In the genomic region with DNA sequence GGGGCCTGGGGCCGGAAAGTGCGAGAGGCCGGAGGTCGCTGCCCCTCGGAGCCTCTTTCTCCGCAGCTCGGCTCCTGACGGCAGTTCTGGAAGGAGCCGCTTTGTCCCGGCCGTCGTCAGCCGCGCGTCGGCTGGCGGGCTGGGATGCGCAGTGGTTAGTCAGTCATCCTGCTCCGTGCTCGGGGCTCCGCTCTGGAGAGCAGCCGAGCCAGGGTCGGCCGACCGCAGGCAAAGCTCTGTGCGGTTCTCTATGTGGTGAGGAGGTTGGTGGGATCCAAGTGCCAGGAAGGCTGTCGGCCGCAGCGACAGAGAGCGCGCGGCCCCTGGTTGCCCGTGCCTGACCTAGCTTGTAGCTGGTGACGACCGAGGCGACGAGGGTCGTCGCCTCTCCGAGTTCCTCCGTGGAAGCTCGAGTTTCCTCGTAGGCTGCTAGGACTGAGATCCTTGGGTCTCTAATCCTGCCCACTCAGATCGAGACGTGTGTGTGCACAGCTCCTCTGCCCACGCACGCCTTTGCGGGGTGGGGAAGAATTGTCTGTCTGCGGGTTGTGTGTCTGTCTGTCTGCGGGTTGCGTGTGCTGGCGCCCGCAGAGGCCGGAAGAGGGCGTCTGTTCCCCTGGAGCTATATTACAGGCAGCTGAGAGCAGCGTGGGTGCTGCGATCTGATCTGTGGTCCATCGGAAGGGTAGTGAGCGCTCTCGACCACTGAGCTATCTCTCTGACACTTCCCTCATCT, we compare ENCODE assay signal across 8 mouse cellular contexts. TPM values are rescaled to one million over a fixed set of nuclear protein-coding genes. Genes with fewer than 3 reads are reported as not detected.
DNase-seq lines count a peak whose midpoint lies in the region; ATAC-seq lines count a peak whose summit lies in the region.

No protein-coding gene starts in this region.

- peak; percentile 70 for DNase-seq in embryo, embryonic 10 days (ENCODE audit: low spot score)
- DNase-seq in embryo, embryonic 9.5 days (ENCODE audit: extremely low spot score), result no peak
- peak; percentile 86 for DNase-seq in R1 (ENCODE audit: low read depth, low spot score)
- DNase-seq in hindbrain, embryonic 10.5 days (ENCODE audit: low spot score), result peak; percentile 41
- no peak for DNase-seq in midbrain, embryonic 10.5 days (ENCODE audit: low spot score)
- DNase-seq in spleen, postnatal 14 days (ENCODE audit: low spot score in 2 of 2), result peak; percentile 15 to 30

- ATAC-seq in embryonic facial prominence, embryonic 12.5 days (ENCODE audit: insufficient number of reproducible peaks, insufficient read depth, low FRiP score, low TSS enrichment), result peak; percentile 77
- ATAC-seq in limb, embryonic 12.5 days (ENCODE audit: insufficient number of reproducible peaks, insufficient read depth, low FRiP score, low TSS enrichment, low read depth), result peak; percentile 57

- H3K9ac ChIP-seq in embryonic facial prominence, embryonic 12.5 days, result peak overlapping the region; percentile 80
- peak overlapping the region; percentile 84 for H3K9ac ChIP-seq in limb, embryonic 12.5 days (replicated peaks)

- H3K4me3 ChIP-seq in embryonic facial prominence, embryonic 12.5 days, result peak overlapping the region; percentile 96
- peak overlapping the region; percentile 90 for H3K4me3 ChIP-seq in hindbrain, embryonic 10.5 days
- peak overlapping the region; percentile 94 for H3K4me3 ChIP-seq in limb, embryonic 12.5 days (replicated peaks)
- H3K4me3 ChIP-seq in midbrain, embryonic 10.5 days, result peak overlapping the region; percentile 93

- H3K4me2 ChIP-seq in embryonic facial prominence, embryonic 12.5 days (replicated peaks), result peak overlapping the region; percentile 72
- H3K4me2 ChIP-seq in limb, embryonic 12.5 days, result peak overlapping the region; percentile 88

- H3K9me3 ChIP-seq in embryonic facial prominence, embryonic 12.5 days, result no peaks in the 10 kb centered on the region
- H3K9me3 ChIP-seq in hindbrain, embryonic 10.5 days, result no peaks in the 10 kb centered on the region
- no peaks in the 10 kb centered on the region for H3K9me3 ChIP-seq in limb, embryonic 12.5 days
- no peaks in the 10 kb centered on the region for H3K9me3 ChIP-seq in midbrain, embryonic 10.5 days (replicated peaks)

- H3K36me3 ChIP-seq in embryonic facial prominence, embryonic 12.5 days, result no peaks in the 10 kb centered on the region
- H3K36me3 ChIP-seq in hindbrain, embryonic 10.5 days, result no peaks in the 10 kb centered on the region
- no peaks in the 10 kb centered on the region for H3K36me3 ChIP-seq in limb, embryonic 12.5 days
- 0 out of 2 replicates have a peak, but pooled peaks cover 3% of the 10 kb centered on the region for H3K36me3 ChIP-seq in midbrain, embryonic 10.5 days

- peaks cover 17% of the 10 kb centered on the region; the same call in 1 of the 2 replicates for H3K4me1 ChIP-seq in embryonic facial prominence, embryonic 12.5 days
- H3K4me1 ChIP-seq in hindbrain, embryonic 10.5 days (replicated peaks), result peaks cover 22% of the 10 kb centered on the region
- peaks cover 9% of the 10 kb centered on the region for H3K4me1 ChIP-seq in limb, embryonic 12.5 days (replicated peaks)
- peaks cover 19% of the 10 kb centered on the region for H3K4me1 ChIP-seq in midbrain, embryonic 10.5 days

- WGBS in embryonic facial prominence, embryonic 12.5 days, result 2% methylated on average over 60 of the region's 60 CpGs
- 2% methylated on average over 60 of the region's 60 CpGs for WGBS in hindbrain, embryonic 10.5 days
- 2% methylated on average over 60 of the region's 60 CpGs for WGBS in limb, embryonic 12.5 days
- WGBS in midbrain, embryonic 10.5 days, result 3% methylated on average over 60 of the region's 60 CpGs

- peak overlapping the region; percentile 85 for H3K27ac ChIP-seq in embryonic facial prominence, embryonic 12.5 days
- peak overlapping the region; percentile 92 for H3K27ac ChIP-seq in hindbrain, embryonic 10.5 days
- H3K27ac ChIP-seq in limb, embryonic 12.5 days, result peak overlapping the region; percentile 87
- H3K27ac ChIP-seq in midbrain, embryonic 10.5 days (replicated peaks), result peak overlapping the region; percentile 88

- no peaks in the 10 kb centered on the region for H3K27me3 ChIP-seq in embryonic facial prominence, embryonic 12.5 days
- no peaks in the 10 kb centered on the region for H3K27me3 ChIP-seq in hindbrain, embryonic 10.5 days (ENCODE audit: insufficient read depth, poor library complexity, severe bottlenecking)
- no peaks in the 10 kb centered on the region for H3K27me3 ChIP-seq in limb, embryonic 12.5 days
- H3K27me3 ChIP-seq in midbrain, embryonic 10.5 days (ENCODE audit: low read depth, poor library complexity, severe bottlenecking), result no peaks in the 10 kb centered on the region

RNA-seq across cellular contexts. Expression of gene Ramac, which starts 0.6 kb away (rescaled TPM):
- polyA plus RNA-seq in embryonic facial prominence, embryonic 12.5 days (2016; fragmentation: Nextera tagmentation; extraction: Ambion mirVana), result 119 and 122 TPM in 2 replicates
- polyA plus RNA-seq in hindbrain, embryonic 10.5 days (2016; fragmentation: Nextera tagmentation; extraction: Ambion mirVana), result 113 and 119 TPM in 2 replicates
- polyA plus RNA-seq in limb, embryonic 12.5 days (2016; fragmentation: Nextera tagmentation; extraction: Ambion mirVana), result 113 and 114 TPM in 2 replicates
- polyA plus RNA-seq in midbrain, embryonic 10.5 days (2016; fragmentation: Nextera tagmentation; extraction: Ambion mirVana), result 131 and 136 TPM in 2 replicates

RNA-seq across cellular contexts. Expression of gene 3110040N11Rik, which starts 26.0 kb away (rescaled TPM):
- 45.8 and 54.4 TPM in 2 replicates for polyA plus RNA-seq in embryonic facial prominence, embryonic 12.5 days (2016; fragmentation: Nextera tagmentation; extraction: Ambion mirVana)
- polyA plus RNA-seq in hindbrain, embryonic 10.5 days (2016; fragmentation: Nextera tagmentation; extraction: Ambion mirVana), result 50.1 and 50.8 TPM in 2 replicates
- polyA plus RNA-seq in limb, embryonic 12.5 days (2016; fragmentation: Nextera tagmentation; extraction: Ambion mirVana), result 50.4 and 57.2 TPM in 2 replicates
- 51.0 and 52.2 TPM in 2 replicates for polyA plus RNA-seq in midbrain, embryonic 10.5 days (2016; fragmentation: Nextera tagmentation; extraction: Ambion mirVana)

RNA-seq across cellular contexts. Expression of gene Homer2, which starts 56.0 kb away (rescaled TPM):
- 27.7 and 30.5 TPM in 2 replicates for polyA plus RNA-seq in embryonic facial prominence, embryonic 12.5 days (2016; fragmentation: Nextera tagmentation; extraction: Ambion mirVana)
- 14.7 and 18.5 TPM in 2 replicates for polyA plus RNA-seq in hindbrain, embryonic 10.5 days (2016; fragmentation: Nextera tagmentation; extraction: Ambion mirVana)
- 42.5 and 46.7 TPM in 2 replicates for polyA plus RNA-seq in limb, embryonic 12.5 days (2016; fragmentation: Nextera tagmentation; extraction: Ambion mirVana)
- 11.9 and 12.9 TPM in 2 replicates for polyA plus RNA-seq in midbrain, embryonic 10.5 days (2016; fragmentation: Nextera tagmentation; extraction: Ambion mirVana)

Comparison
In these comparisons a context has a peak if more than half of its experiments do, and no peak if none do; other contexts are left out.
1. DNase-seq: peak in embryo, embryonic 10 days (single experiment), R1 (single experiment), hindbrain, embryonic 10.5 days (single experiment) and spleen, postnatal 14 days (2 of 2); none in embryo, embryonic 9.5 days (single experiment) and midbrain, embryonic 10.5 days (single experiment).
2. Peak in every context shown above with its lines, with median percentiles within 50 percentile points of each other: H3K27ac ChIP-seq and H3K4me3 ChIP-seq.